Mouse (Mus musculus) cerebellum, adult 2 months (tissue): ENCODE results near the gene Btbd16.
A peak's percentile ranks its signal among the peaks of the same experiment; 100 is the strongest.

Source experiments
- CTCF ChIP-seq: fragments of 200-500 bp; IDR thresholded peaks from 2 replicates; pipeline ENCODE4 v1.5.1; 2011; ENCODE audit warnings: low read depth, mild to moderate bottlenecking, control low read depth, low read length, moderate library complexity, borderline replicate concordance; ENCODE audit not compliant: insufficient read depth
- POLR2A ChIP-seq: fragments of 200-500 bp; IDR thresholded peaks from 2 replicates; pipeline ENCODE4 v1.6.1; 2011; ENCODE audit warnings: low read length, control low read depth, borderline replicate concordance; ENCODE audit not compliant: insufficient read depth

- TF ChIP-seq CTCF, result 0 out of 2 replicates have a peak, but pooled peaks have one; percentile 16
- TF ChIP-seq POLR2A, result no peak
Observed at GRCm38 (mm10) chr7:130734195-130734787, 39.6 kb upstream of the Btbd16 start.
